Mouse (Mus musculus) lung, adult 2 months (tissue): ENCODE results near the gene Epha3.

Source experiments
- CTCF ChIP-seq: fragments of 200-500 bp; IDR thresholded peaks from 2 replicates; pipeline ENCODE4 v1.5.1; 2011; ENCODE audit warnings: mild to moderate bottlenecking, low read length, control low read depth; ENCODE audit not compliant: insufficient read depth
- POLR2A ChIP-seq: fragments of 200-500 bp; IDR thresholded peaks from 2 replicates; pipeline ENCODE4 v1.6.1; 2011; ENCODE audit warnings: low read depth, mild to moderate bottlenecking, control low read depth, low read length, borderline replicate concordance; ENCODE audit errors: extremely low read depth

- no peak for TF ChIP-seq CTCF
- TF ChIP-seq POLR2A = no peak
Observed at GRCm38 (mm10) chr16:63783544-63783943, 80.4 kb downstream of the Epha3 start.
